Mouse (Mus musculus) thymus, postnatal 36 days (tissue): Measurements from ENCODE around the gene Gm13103.
"Not testable (repeated sequence)": the region's sequence is repeated elsewhere in the genome, so short reads cannot be mapped to it uniquely, and the experiment has no call there.

ENCODE experiments used
- DNase-seq, 2 experiments: peaks; one replicate each; pipeline ENCODE4 v3.0.0; 2022; ENCODE audit warnings: mixed read lengths in 2 of 2

The Gm13103 gene

GRCm38 (mm10) chr4:143846197-143846596 is at the start of gene Gm13103:
TSS of gene Gm13103 (plus strand) at chr4:143846497.
- DNase-seq = not testable (repeated sequence)

- DNase-seq = no peak
These were observed 30.3 kb upstream of the Gm13103 start, which contains the start of gene Gm13084 for GRCm38 (mm10) chr4:143815993-143816392. TSS of gene Gm13084 (minus strand) at chr4:143816093.

GRCm38 (mm10) chr4:143882371-143882770 is 36.1 kb downstream of the Gm13103 start:
- DNase-seq = not testable (repeated sequence)

- DNase-seq = not testable (repeated sequence)
These were observed 48.1 kb downstream of the Gm13103 start for GRCm38 (mm10) chr4:143894406-143894805.

- not testable (repeated sequence) for DNase-seq
These were observed 54.0 kb downstream of the Gm13103 start, which contains the start of gene Pramef6 for GRCm38 (mm10) chr4:143900280-143900679. TSS of gene Pramef6 (minus strand) at chr4:143900380.
